9 mouse cellular contexts compared by ENCODE assay signal in the genomic region with DNA sequence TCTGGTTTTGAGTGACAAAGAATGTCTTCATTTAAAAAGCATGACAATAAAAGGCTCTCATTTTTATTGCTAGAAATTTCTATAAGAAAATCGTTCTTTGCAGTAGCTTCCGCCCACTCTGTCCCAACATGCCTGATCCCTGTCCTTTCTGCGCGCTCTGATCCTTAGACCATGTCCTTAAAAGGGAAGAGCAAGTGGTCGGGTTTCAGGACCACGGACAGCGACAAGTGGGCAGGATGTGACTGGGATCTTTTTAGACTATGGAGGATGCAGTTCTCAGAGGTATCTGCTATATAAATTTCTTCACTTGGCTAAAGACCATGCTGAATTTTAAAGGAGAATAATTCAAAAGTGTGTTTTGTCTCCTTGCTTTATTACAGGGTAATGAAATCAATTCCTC.
DNase-seq lines count a peak whose midpoint lies in the region; ATAC-seq lines count a peak whose summit lies in the region.
"Had no signal": no experiment of that assay in that cellular context is flagged by ENCODE, and none has a peak within 500 bp of the region (broad histone marks: within the 10 kb centered on the region; RNA-seq: fewer than 3 reads in every experiment).

No protein-coding gene starts in this region.

- 7% methylated on average over 7 of the region's 7 CpGs for WGBS in kidney, embryonic 16.5 days

- no peak overlapping the region for H3K9ac ChIP-seq in kidney, embryonic 16.5 days (replicated peaks; ENCODE audit: low read length)
- H3K9ac ChIP-seq: heart, embryonic 15.5 days had no signal

- intact Hi-C loops in left cerebral cortex, postnatal 25 days (cut with DNase I), result no loop called here

- DNase-seq in CD4-positive, CD25-positive, alpha-beta regulatory T cell, adult 2 months (ENCODE audit: low read depth, low spot score), result peak; percentile 59
- DNase-seq in 3T3-L1 (ENCODE audit: low read depth, low spot score), result peak; percentile 79
- DNase-seq in c-Kit-positive CD71-positive TER-119-negative erythroid progenitor cells, embryonic 14.5 days (ENCODE audit: low read depth), result peak; percentile 40
- peak; percentile 86 for DNase-seq in thymus, postnatal 4 days
- no peak for DNase-seq in left cerebral cortex, postnatal 25 days (ENCODE audit: low spot score in 2 of 2)

- H3K27me3 ChIP-seq in kidney, embryonic 16.5 days (ENCODE audit: insufficient read depth, low read length), result no peaks in the 10 kb centered on the region
- H3K27me3 ChIP-seq: heart, embryonic 15.5 days had no signal

- H3K36me3 ChIP-seq in kidney, embryonic 16.5 days (ENCODE audit: insufficient read depth, low read length), result no peaks in the 10 kb centered on the region
- H3K36me3 ChIP-seq: heart, embryonic 15.5 days had no signal

- H3K27ac ChIP-seq in kidney, embryonic 16.5 days (ENCODE audit: low read length), result no peak overlapping the region
- H3K27ac ChIP-seq: heart, embryonic 15.5 days had no signal

- H3K4me1 ChIP-seq in kidney, embryonic 16.5 days (ENCODE audit: insufficient read depth, low read length), result no peaks in the 10 kb centered on the region
- H3K4me1 ChIP-seq: heart, embryonic 15.5 days had no signal

- ATAC-seq in CD4-positive, CD25-positive, alpha-beta regulatory T cell, adult 4 months, result no peak
- peak; percentile 84 for ATAC-seq in kidney, embryonic 16.5 days (ENCODE audit: low FRiP score, low TSS enrichment)
- 0 out of 2 replicates have a peak, but pooled peaks have one; percentile 63 for ATAC-seq in megakaryocyte-erythroid progenitor cell, adult 5-6 weeks (replicated peaks; ENCODE audit: low FRiP score, low TSS enrichment, poor library complexity, severe bottlenecking)

- no peak overlapping the region for H3K4me2 ChIP-seq in kidney, embryonic 16.5 days (replicated peaks; ENCODE audit: low read depth, low read length)
- H3K4me2 ChIP-seq: heart, embryonic 15.5 days had no signal

- no peaks in the 10 kb centered on the region for H3K9me3 ChIP-seq in kidney, embryonic 16.5 days (ENCODE audit: low read length)
- H3K9me3 ChIP-seq: heart, embryonic 15.5 days had no signal

- no peak overlapping the region for H3K4me3 ChIP-seq in kidney, embryonic 16.5 days (ENCODE audit: low read length)
- H3K4me3 ChIP-seq: heart, embryonic 15.5 days had no signal

Comparison
In these comparisons a context has a peak if more than half of its experiments do, and no peak if none do; other contexts are left out.
1. DNase-seq: peak in CD4-positive, CD25-positive, alpha-beta regulatory T cell, adult 2 months (single experiment), 3T3-L1 (single experiment), c-Kit-positive CD71-positive TER-119-negative erythroid progenitor cells, embryonic 14.5 days (single experiment) and thymus, postnatal 4 days (single experiment); none in left cerebral cortex, postnatal 25 days (0 of 2).